Mouse (Mus musculus): ENCODE measurements around the gene Wtip.

GRCm38 (mm10) chr7:34125346-34125745 is 7.7 kb downstream of the Wtip start:
- TF ChIP-seq POLR2A (IDR thresholded peaks at IDR 0.05; ENCODE audit: low read depth, low read length) (no peak), CTCF (IDR thresholded peaks at IDR 0.05; ENCODE audit: extremely low read depth, insufficient read depth, insufficient read length, insufficient replicate concordance) (no peak)
